Mouse (Mus musculus): ENCODE results near the gene Dhrs1.

Gene Dhrs1

DNA sequence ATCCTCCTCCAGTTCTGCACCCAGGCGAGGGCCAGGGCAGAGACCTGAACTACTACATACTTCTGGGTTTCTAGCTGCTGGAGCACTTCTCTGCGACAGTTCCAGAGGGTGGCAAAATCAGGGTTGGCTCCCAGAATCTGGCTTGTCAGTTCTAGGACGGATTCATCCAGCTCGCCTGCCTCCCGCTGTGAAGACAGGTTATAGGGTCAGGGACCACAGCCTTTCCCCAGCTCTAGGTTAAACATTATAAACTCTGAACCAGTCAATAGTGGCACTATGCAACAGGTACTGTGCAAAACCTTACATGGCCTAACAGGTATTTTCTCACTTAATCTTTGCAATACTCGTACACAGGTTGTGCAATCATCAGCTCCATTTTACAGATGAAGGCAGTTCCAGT is 24.4 kb downstream of the Dhrs1 start:
- peak; percentile 69 to 70 for DNase-seq

DNA sequence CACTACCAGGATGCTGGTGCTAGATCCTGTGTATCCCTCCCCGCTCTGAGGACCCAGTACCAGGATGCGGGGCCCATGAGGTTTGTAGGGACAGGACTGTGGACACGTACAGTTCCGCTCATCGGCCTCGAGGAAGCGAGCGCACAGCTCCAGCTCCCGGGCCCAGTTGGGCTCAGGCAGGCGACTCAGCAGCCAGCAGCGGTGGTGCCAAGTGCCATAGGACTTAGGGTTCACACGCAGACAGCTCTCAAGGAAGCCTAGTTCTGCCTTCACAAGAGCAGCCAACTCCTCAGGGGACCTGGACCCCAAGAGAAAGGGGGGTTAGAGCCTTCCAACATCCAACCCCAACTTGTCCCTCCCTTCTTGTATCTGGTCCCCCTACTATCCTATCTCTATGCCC is 24.8 kb downstream of the Dhrs1 start:
- DNase-seq = no peak

DNA sequence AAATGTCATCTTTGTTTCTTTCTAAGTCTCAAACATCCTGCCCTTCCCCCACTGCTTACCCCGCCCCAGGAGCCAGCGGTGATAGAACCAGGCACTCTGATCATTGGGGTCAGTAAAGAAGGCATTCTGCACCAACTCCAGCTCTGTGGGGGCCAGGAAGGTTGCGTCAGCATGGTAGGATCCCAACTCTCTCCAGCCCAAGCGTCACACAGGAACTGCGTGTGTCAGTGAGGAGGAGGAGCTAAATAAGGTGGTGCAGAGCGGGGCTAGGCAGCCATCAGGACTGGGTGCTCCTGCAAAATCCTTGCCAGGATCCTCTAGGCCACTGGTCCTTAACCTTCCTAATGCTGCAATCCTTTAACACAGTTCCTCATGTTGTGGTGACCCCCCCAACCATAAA is 25.8 kb downstream of the Dhrs1 start:
- no peak for DNase-seq

DNA sequence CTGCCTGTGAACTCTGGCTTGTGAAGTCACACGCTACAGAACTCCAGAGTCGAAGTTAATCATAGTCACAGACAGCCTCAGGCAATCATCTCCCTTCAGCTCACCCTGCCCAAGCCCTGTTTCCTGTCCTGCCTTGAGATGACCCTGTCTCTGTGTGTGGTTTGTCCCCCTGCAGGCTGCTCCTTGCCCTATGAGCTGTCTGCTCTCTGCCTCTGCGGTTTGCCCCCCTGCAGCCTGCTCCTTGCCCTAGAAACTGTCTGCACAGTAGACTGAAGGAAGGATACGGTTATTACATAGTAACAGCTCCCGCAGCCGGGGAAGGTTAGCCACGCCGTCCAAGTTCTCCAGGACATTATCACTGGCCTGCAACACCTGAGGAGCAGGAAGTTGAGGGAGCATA is 28.6 kb downstream of the Dhrs1 start:
- DNase-seq = peak; percentile 79 to 83

DNA sequence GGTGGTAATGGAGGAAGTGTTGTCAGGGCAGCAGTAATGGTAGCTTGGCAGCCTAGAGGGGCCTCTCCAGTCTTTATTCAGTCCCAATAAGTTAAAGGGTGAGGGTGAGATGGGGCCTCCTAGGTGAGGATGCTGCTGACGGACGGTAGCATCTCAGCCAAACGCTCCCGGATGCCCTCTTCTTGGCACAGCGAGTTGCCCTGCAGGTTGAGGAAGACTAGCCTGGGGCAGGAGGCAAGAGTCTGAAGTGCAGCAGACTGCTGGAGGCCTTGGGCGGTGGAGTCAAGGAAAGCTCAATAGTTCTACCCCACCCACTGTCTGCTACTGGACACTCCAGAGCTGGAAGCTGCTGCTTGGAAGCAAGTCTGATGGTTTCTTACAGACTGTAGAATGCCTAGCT is 29.2 kb downstream of the Dhrs1 start:
- peak; percentile 58 to 65 for DNase-seq

DNA sequence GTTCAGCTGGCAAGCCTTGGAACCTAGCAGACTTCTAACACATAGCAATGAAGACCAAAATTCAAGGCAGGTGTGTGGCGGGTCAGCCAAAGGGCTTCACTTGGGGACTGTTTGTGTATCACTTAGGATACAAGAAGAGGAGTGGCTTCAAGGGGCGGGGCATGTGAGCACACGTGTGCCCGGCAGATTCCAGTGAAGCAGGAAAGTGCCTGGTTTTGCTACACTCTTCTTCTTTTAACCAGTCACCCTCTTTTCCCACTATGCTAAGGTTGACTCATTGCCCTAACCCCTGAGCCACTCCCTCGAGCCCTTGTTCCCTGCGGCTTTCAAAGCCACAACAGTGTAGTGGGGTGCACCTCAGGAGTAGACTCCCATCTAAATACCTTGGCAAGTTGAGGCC is 30.6 kb downstream of the Dhrs1 start:
- no peak for DNase-seq

DNA sequence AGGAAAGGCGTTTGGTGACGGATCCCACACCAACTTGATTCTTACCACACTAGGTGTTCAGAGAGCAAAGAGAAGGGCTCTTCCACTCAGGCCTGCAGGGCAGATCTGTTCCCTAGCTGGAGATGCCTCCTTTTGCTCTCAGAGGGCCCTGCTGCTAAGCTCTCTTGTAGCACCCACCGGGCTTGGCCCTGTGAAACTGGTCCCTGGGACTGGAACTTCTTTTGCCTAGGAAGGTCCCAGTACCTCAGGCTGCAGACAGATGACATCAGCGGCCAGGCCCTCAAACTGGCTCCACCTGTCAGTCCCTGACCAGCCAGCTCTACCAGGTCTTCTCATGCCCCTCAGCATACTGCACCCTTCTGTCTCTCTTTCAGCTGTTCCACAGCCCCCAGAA is 31.8 kb downstream of the Dhrs1 start, which contains the start of gene Tgm1:
TSS of gene Tgm1 (minus strand) at position 198 of the 394 bp plus-strand sequence.
- no peak for DNase-seq

DNA sequence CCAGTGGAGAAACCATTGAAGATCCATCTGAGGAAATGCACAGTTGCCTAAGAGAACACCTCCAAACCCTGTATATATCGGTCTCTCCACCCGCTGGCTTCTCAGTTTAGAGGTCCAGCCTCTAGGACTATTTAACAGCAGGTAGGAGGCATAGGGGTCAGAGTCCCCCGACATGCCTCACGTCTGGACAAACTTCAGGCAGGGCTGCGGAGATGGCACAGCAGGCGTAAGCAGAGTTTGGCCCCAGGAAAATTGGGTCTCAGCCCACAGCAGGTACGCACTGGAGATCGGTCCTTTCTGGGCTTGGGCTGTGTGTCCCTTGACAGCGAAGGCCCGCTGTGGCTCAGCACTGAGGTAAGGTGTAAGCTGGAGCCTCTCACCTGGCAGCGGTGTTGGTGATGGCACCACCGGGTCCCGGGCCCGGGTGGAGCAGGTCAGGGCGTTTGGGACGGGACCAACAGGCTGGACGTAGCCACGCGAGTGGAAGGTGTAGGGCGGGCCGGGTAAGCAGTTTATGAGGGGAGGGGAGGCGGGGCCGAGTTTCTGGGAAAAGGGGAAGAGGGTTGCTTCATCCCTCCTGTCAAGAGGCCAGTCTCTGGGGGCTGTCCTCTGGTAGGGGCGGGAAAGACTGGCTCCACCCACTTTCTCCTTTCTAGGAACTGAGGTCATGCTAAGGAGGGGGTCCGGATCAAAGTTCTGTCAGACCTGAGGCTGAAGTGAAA is 32.3 kb downstream of the Dhrs1 start:
- DNase-seq = peak; percentile 80 to 81

DNA sequence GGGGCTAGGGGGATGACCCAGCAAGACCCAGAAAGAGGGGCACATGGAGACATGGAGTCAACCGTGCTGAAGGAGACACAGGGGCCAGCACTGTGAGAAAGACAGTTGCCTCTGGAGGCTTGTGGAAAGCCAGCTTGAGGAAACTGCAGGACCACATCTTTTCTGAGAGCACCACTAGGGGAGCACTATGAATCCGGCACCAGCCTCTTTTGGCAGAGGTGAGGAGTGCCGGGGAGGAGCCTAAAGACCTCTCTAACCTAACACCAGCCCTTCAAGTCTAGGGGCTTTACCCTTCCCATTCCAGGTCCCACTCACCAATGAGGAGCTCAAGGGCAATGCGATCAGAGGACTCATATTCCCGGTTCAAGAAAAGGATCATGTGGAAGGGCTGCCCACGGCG is 33.7 kb downstream of the Dhrs1 start:
- no peak for DNase-seq

DNA sequence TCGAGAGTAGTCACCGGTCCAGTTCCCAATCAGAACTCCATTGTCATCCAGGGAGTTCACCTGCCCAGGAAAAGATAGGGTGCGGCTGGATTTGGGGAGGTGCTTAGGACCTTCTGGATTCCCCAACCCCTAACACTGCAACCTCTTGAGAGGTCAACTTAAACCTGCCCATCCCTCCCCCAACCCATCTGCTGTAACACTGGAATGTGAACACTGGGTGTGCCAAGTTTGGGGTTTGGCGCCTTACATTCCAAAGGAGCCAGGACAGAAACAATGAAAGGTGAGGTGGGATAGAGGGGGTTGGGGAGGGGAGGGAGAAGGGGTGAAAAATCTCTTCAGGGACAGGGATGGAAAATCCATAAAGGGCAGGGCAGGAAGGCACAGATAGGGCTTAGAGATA is 36.0 kb downstream of the Dhrs1 start:
- DNase-seq = no peak

DNA sequence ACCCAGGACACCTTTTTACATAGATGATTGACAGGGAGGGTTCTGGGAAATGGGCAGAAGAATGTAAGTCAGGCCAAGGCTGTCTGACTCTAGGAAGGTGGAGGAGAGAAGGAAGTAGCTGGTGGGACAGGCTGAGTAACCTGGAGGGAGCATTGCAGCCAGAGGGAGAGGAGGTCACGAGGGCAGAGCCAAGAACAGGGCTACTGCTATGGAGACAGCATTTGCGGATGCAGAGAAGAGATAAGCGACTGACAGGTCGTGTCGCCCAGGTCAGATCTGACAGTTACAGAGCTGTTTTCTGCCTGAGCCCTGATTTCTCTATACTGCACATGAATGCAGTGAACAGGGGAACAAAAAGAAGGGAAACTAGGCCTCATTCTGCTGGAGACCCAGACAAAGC is 38.1 kb downstream of the Dhrs1 start:
- DNase-seq = no peak

DNA sequence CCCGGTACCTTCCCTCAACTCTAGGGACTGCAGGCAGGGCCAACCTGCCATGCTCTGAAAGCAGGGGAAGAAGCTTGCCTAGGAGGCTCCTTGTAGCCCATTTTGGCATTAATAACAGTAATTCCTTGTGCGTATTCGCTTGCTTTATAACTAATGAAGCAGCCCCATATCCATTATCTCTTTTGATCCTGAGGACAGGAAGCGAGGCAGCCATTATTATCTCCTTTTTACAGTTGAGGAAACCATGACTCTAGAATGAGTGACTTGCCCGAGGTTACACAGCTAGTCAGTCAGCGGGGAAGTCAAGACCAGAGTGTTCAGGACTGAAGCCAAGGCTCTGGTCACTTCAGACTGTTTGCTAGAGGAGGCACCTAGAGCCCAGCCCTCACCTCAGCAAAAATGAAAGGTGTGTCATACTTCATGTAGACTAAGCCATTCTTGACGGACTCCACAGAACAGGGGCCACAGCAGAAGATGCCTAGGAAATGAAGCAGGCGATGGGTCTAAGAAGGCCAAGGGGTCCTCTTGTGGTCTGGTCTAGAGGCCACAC is 39.4 kb downstream of the Dhrs1 start:
- no peak for DNase-seq

DNA sequence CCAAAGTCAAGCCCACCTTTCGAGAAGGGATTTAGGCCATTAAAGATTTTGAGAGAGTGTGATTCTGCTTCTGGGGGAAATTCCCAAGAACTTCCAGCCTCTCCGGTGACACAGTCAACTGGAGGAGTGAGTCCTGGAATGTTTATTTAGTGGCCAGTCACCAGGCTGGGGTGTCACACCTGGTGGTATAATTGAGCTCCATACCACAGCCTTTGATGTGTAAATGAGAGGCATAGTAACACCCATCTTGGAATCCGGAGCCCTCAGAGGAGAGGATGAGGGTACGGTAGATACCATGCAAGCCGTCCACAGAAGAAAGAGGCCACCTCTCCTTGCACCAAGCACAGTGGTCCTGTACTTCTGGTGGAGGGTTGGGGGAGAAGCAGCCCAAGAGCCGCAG is 42.7 kb downstream of the Dhrs1 start:
- no peak for DNase-seq

DNA sequence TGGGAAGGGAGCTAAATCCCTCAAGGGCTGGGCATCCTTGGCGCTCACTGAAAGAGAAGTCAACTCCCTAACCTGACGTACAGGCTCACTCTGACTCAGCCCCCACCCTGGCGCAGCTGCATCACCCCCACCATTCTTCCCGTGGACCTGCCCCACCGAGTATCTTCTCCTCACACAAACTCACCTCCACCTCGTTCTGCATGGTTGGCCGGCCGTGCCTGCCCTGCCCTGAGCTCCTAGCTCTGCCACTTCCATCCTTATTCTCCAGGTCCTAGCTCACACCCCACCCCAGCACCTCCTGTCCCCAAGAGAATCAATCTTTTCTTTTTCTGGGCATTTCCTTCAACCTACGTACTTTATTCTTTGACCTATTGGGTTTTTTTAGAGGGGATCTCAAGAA is 44.4 kb downstream of the Dhrs1 start:
- DNase-seq = no peak

DNA sequence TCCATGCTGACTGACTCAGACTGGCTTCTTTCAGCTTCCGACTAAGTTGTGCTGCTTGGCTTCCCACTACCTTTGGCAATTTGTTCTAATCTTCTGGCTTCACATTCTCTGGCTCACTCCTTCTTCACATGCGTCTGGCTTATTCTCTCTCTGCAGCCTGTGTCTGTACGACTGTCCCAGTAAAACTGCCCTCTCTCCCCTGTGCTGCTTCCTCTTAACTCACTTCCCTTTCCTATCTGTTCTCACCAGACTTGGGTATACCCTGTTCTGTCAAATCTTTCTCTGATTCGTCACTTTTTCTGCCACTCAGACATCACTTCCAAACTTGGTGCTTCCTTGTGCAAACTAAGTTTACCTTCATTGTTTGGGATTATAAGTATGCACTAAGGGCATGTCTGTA is 48.3 kb downstream of the Dhrs1 start:
- DNase-seq = no peak

DNA sequence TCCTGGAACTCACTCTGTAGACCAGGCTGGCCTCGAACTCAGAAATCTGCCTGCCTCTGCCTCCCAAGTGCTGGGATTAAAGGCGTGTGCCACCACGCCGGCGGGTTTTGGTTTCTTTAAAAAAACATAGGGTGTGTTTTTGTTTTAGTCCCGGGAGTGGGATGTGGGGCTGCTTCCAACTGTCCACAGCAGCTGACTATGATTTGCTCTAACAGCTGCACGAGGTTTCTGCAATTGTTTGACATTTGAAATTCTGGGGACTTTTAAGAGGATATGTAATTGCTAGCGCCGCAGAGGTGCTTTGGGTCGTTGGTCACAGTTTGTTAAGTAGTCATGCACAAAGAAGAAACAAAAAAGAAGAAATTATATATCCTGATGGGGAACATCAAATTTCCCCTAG is 56.1 kb downstream of the Dhrs1 start:
- DNase-seq = no peak

All from kidney, adult 8-10 months (tissue).